8 mouse cellular contexts compared by ENCODE assay signal in the genomic region with DNA sequence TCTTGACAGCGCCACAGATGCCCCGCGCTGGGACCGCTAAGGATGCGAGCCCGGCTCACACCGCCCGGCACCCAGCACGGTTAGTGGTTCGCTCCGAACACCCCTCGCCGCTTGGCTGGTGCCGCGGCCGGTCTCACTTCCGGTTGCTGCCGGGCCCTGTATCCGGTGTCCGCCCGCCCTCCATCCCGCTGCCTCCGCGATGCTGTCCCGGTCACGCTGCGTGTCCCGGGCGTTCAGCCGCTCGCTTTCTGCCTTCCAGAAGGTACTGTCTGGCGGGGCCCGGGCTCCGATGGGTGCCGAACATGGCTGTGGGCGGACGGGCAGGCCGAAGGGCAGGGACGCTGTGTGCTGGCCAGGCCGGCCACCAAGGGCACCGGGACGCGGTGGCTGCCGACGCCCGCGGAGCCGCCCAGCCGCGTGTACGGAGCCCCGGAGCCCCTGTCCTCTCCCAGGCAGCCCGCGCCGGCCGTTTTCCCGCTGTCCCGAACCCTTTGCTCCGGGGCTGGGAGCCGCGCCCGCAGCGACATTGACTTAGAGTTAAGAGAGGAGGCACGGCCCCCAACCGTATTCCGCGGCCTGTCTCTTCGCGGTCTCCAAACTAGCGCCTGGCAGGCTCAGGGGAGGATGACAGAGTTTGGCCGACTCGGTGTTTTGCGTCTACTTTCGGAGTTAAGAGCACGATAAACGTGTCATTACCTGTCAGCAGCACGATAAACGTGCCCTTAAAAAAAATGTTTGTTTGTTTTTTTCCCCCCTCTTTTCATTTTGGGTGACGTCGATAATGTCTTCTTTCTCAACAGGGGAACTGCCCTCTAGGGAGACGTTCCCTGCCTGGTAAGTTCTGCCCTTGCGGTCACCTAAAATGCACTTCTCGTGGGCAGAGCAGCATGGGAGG. TPM values are rescaled to one million over a fixed set of nuclear protein-coding genes. Genes with fewer than 3 reads are reported as not detected.
DNase-seq lines count a peak whose midpoint lies in the region; ATAC-seq and TF ChIP-seq lines count a peak whose summit lies in the region.

Gene Prox2, minus strand, starts transcription at position 62 of the 895 bp plus-strand sequence.
Gene Dlst, plus strand, starts transcription at position 136 of the 895 bp plus-strand sequence.

- peaks cover 23% of the 10 kb centered on the region for H3K36me3 ChIP-seq in E14TG2a.4 (ENCODE audit: insufficient read depth, low read length)
- H3K36me3 ChIP-seq in forebrain, embryonic 11.5 days (ENCODE audit: control insufficient read depth, insufficient read depth, low read length): no peaks in the 10 kb centered on the region
- no peaks in the 10 kb centered on the region for H3K36me3 ChIP-seq in heart, embryonic 16.5 days (ENCODE audit: control insufficient read depth, insufficient read depth)
- peaks cover 14% of the 10 kb centered on the region for H3K36me3 ChIP-seq in liver, embryonic 14.5 days (replicated peaks; ENCODE audit: control insufficient read depth, insufficient read depth, low read depth)
- no peaks in the 10 kb centered on the region for H3K36me3 ChIP-seq in stomach, embryonic 15.5 days

- peak within 1 kb of the TSS; percentile 93 for H3K9ac ChIP-seq in forebrain, embryonic 11.5 days (ENCODE audit: low read length)
- peak within 1 kb of the TSS; percentile 99 for H3K9ac ChIP-seq in heart, embryonic 16.5 days (ENCODE audit: low read length)
- H3K9ac ChIP-seq in liver, embryonic 14.5 days (replicated peaks): peak within 1 kb of the TSS; percentile 80
- H3K9ac ChIP-seq in stomach, embryonic 15.5 days: peak within 1 kb of the TSS; percentile 79

- peak within 1 kb of the TSS; percentile 81 for H3K4me2 ChIP-seq in forebrain, embryonic 11.5 days (ENCODE audit: low read depth, low read length, severe bottlenecking)
- H3K4me2 ChIP-seq in heart, embryonic 16.5 days (ENCODE audit: low read depth, low read length): peak within 1 kb of the TSS; percentile 72
- H3K4me2 ChIP-seq in liver, embryonic 14.5 days (ENCODE audit: low read depth): peak within 1 kb of the TSS; percentile 98
- peak within 1 kb of the TSS; percentile 80 for H3K4me2 ChIP-seq in stomach, embryonic 15.5 days

- TF ChIP-seq EP300 in liver, embryonic 14.5 days (IDR thresholded peaks at IDR 0.05; ENCODE audit: low read depth): peak; percentile 42

- no peaks in the 10 kb centered on the region for H3K9me3 ChIP-seq in E14TG2a.4 (ENCODE audit: low read length)
- H3K9me3 ChIP-seq in forebrain, embryonic 11.5 days (ENCODE audit: control insufficient read depth, low read length): no peaks in the 10 kb centered on the region
- H3K9me3 ChIP-seq in heart, embryonic 16.5 days (replicated peaks; ENCODE audit: control insufficient read depth, low read length): no peaks in the 10 kb centered on the region
- no peaks in the 10 kb centered on the region for H3K9me3 ChIP-seq in liver, embryonic 14.5 days (ENCODE audit: control insufficient read depth, low read length)
- no peaks in the 10 kb centered on the region for H3K9me3 ChIP-seq in stomach, embryonic 15.5 days

- WGBS in forebrain, embryonic 11.5 days: under 1% methylated on average over 81 of the region's 83 CpGs
- WGBS in heart, embryonic 16.5 days: under 1% methylated on average over 83 of the region's 83 CpGs
- WGBS in liver, embryonic 14.5 days (ENCODE audit: insufficient replicate concordance): under 1% methylated on average over 74 of the region's 83 CpGs
- under 1% methylated on average over 82 of the region's 83 CpGs for WGBS in stomach, embryonic 15.5 days

- peak within 1 kb of the TSS; percentile 99 for H3K4me3 ChIP-seq in E14TG2a.4 (replicated peaks; ENCODE audit: low read length)
- H3K4me3 ChIP-seq in forebrain, embryonic 11.5 days (ENCODE audit: low read depth, low read length): peak within 1 kb of the TSS; percentile 90
- H3K4me3 ChIP-seq in heart, embryonic 16.5 days (ENCODE audit: low read length): peak within 1 kb of the TSS; percentile 96
- H3K4me3 ChIP-seq in liver, embryonic 14.5 days (ENCODE audit: insufficient read depth in 1 of 2, low read depth in 2 of 2, low read length in 2 of 2): peak within 1 kb of the TSS; percentile 74 to 91
- H3K4me3 ChIP-seq in stomach, embryonic 15.5 days (replicated peaks): peak within 1 kb of the TSS; percentile 92

- H3K27me3 ChIP-seq in E14TG2a.4 (ENCODE audit: insufficient read depth, low read length): peaks cover 15% of the 10 kb centered on the region
- H3K27me3 ChIP-seq in forebrain, embryonic 11.5 days (ENCODE audit: control insufficient read depth, insufficient read depth, low read length): no peaks in the 10 kb centered on the region
- H3K27me3 ChIP-seq in heart, embryonic 16.5 days (ENCODE audit: control insufficient read depth, insufficient read depth, low read length): no peaks in the 10 kb centered on the region
- H3K27me3 ChIP-seq in liver, embryonic 14.5 days (ENCODE audit: control insufficient read depth, insufficient read depth, low read length): no peaks in the 10 kb centered on the region
- H3K27me3 ChIP-seq in stomach, embryonic 15.5 days (replicated peaks): no peaks in the 10 kb centered on the region

- peak; percentile 70 for DNase-seq in c-Kit-positive CD71-positive TER-119-negative erythroid progenitor cells, embryonic 14.5 days (ENCODE audit: low read depth)
- peak; percentile 94 for DNase-seq in forebrain, embryonic 11.5 days (ENCODE audit: low spot score)
- DNase-seq in kidney, postnatal 36 days: peak; percentile 90 to 94
- peak; percentile 67 to 75 (median 74) for DNase-seq in liver, embryonic 14.5 days (ENCODE audit: low read depth in 3 of 3, low spot score in 3 of 3)
- DNase-seq in neural tube, embryonic 10.5 days (ENCODE audit: extremely low spot score, low spot score): peak; percentile 92

- H3K27ac ChIP-seq in forebrain, embryonic 11.5 days (ENCODE audit: low read depth, low read length): peak within 1 kb of the TSS; percentile 74; the same call in 1 of the 2 replicates
- peak within 1 kb of the TSS; percentile 96 for H3K27ac ChIP-seq in heart, embryonic 16.5 days (ENCODE audit: low read length)
- peak within 1 kb of the TSS; percentile 84 for H3K27ac ChIP-seq in liver, embryonic 14.5 days
- peak within 1 kb of the TSS; percentile 83 for H3K27ac ChIP-seq in stomach, embryonic 15.5 days

- peak; percentile 94 for ATAC-seq in forebrain, embryonic 11.5 days (replicated peaks; ENCODE audit: low FRiP score)
- ATAC-seq in heart, embryonic 16.5 days (replicated peaks; ENCODE audit: extremely low read depth, insufficient read depth, low FRiP score): peak; percentile 92
- ATAC-seq in liver, embryonic 14.5 days (ENCODE audit: insufficient read depth): peak; percentile 95
- peak; percentile 95 for ATAC-seq in stomach, embryonic 15.5 days (ENCODE audit: insufficient read depth, low FRiP score, low read depth)

- H3K4me1 ChIP-seq in E14TG2a.4 (replicated peaks; ENCODE audit: low read depth, low read length): peaks cover 47% of the 10 kb centered on the region
- H3K4me1 ChIP-seq in forebrain, embryonic 11.5 days (replicated peaks; ENCODE audit: control insufficient read depth, insufficient read depth, low read length): peaks cover 6% of the 10 kb centered on the region
- H3K4me1 ChIP-seq in heart, embryonic 16.5 days (ENCODE audit: control insufficient read depth, insufficient read depth, low read length): peaks cover 30% of the 10 kb centered on the region
- peaks cover 32 to 41% of the 10 kb centered on the region in 2 experiments for H3K4me1 ChIP-seq in liver, embryonic 14.5 days (replicated peaks; ENCODE audit: control insufficient read depth in 2 of 2, insufficient read depth in 2 of 2, low read length in 1 of 2)
- peaks cover 22% of the 10 kb centered on the region; the same call in 1 of the 2 replicates for H3K4me1 ChIP-seq in stomach, embryonic 15.5 days

- TF ChIP-seq CTCF in E14TG2a.4 (conservative IDR thresholded peaks at IDR 0.05; ENCODE audit: low read length): no peak
- peak; percentile 16; the same call in 1 of the 2 replicates for TF ChIP-seq CTCF in liver, embryonic 14.5 days (IDR thresholded peaks at IDR 0.05; ENCODE audit: low read depth)

RNA-seq across cellular contexts. Expression of gene Prox2, which starts in this region (rescaled TPM):
- polyA plus RNA-seq in forebrain, embryonic 11.5 days (2014; fragmentation: Nextera tagmentation; extraction: Ambion mirVana): 2.5 and 3.5 TPM in 2 replicates
- polyA plus RNA-seq in heart, embryonic 16.5 days (2015; fragmentation: Nextera tagmentation; extraction: Ambion mirVana): 1.8 and 2.4 TPM in 2 replicates
- 1.0 and 1.2 TPM in 2 replicates for polyA plus RNA-seq in liver, embryonic 14.5 days (2012; rRNA removed)
- polyA plus RNA-seq in liver, embryonic 14.5 days (2014; fragmentation: Nextera tagmentation; extraction: Ambion mirVana): 2.2 and 2.8 TPM in 2 replicates
- polyA plus RNA-seq in stomach, embryonic 15.5 days (2015; fragmentation: Nextera tagmentation; extraction: Ambion mirVana): 2.9 and 3.0 TPM in 2 replicates

RNA-seq across cellular contexts. Expression of gene Dlst, which starts in this region (rescaled TPM):
- 118 TPM in 2 replicates for polyA plus RNA-seq in forebrain, embryonic 11.5 days (2014; fragmentation: Nextera tagmentation; extraction: Ambion mirVana)
- polyA plus RNA-seq in heart, embryonic 16.5 days (2015; fragmentation: Nextera tagmentation; extraction: Ambion mirVana): 254 and 264 TPM in 2 replicates
- polyA plus RNA-seq in liver, embryonic 14.5 days (2012; rRNA removed): 54.6 and 73.7 TPM in 2 replicates
- polyA plus RNA-seq in liver, embryonic 14.5 days (2014; fragmentation: Nextera tagmentation; extraction: Ambion mirVana): 59.2 and 67.8 TPM in 2 replicates
- polyA plus RNA-seq in stomach, embryonic 15.5 days (2015; fragmentation: Nextera tagmentation; extraction: Ambion mirVana): 102 and 106 TPM in 2 replicates

Comparison
In these comparisons a context has a peak if more than half of its experiments do, and no peak if none do; other contexts are left out.
1. Peak in every context shown above with its lines: DNase-seq, ATAC-seq, H3K4me3 ChIP-seq and H3K27ac ChIP-seq.